Mouse (Mus musculus): Measurements from ENCODE around the gene Ccl25.

DNA sequence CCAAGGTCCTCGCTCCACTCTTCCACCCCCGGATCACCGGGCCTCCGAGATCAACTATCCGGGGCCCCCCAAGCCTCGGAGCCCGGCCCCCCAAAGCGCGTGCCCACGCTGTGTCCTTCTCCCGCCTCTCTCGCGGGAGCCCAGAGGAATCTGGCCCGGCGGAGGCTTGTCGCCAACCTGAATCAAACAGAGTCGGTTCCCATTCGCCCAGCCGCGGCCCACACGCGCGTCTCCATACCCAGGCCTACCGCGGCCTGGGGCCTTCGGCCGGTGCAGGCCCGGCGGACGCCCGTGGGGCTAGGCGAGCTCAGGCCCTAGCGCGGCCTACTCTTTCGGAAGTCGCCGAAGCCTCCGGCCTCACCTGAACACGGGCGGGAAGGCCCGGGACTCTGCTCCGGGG, 485 bp upstream of the Ccl25 start:
- TF ChIP-seq GATA1 (IDR thresholded peaks at IDR 0.05; ENCODE audit: borderline replicate concordance, low read length) (no peak), FLI1 (IDR thresholded peaks at IDR 0.05; ENCODE audit: low read length) (no peak)
